Mouse (Mus musculus) forebrain, embryonic 16.5 days (tissue): ENCODE data around the gene Lgr4. TPM values are rescaled to one million over a fixed set of nuclear protein-coding genes. Genes with fewer than 3 reads are reported as not detected.

ENCODE experiments used
- ATAC-seq: fragments of 200-750 bp; cut with Nextera tagmentation; 2 replicates; pipeline ENCODE4 v1.8.0; 2017; ENCODE audit warnings: mild to moderate bottlenecking, moderate library complexity
- H3K27ac ChIP-seq: fragments of 300-500 bp; sonication (generic); 2 replicates; pipeline ENCODE4 v1.5.1; 2014; ENCODE audit warnings: low read length, control low read depth
- H3K27me3 ChIP-seq: fragments of 300-500 bp; sonication (generic); replicated peaks from 2 replicates; pipeline ENCODE4 v1.6.1; 2014; ENCODE audit warnings: low read length; ENCODE audit not compliant: control insufficient read depth, insufficient read depth
- H3K36me3 ChIP-seq: fragments of 300-500 bp; sonication (generic); 2 replicates; pipeline ENCODE4 v1.6.1; 2014; ENCODE audit not compliant: control insufficient read depth, insufficient read depth
- H3K4me1 ChIP-seq: fragments of 300-500 bp; sonication (generic); replicated peaks from 2 replicates; pipeline ENCODE4 v1.6.1; 2014; ENCODE audit warnings: low read length; ENCODE audit not compliant: control insufficient read depth, insufficient read depth
- H3K4me2 ChIP-seq: fragments of 300-500 bp; sonication (generic); 2 replicates; pipeline ENCODE4 v1.6.1; 2014; ENCODE audit warnings: mild to moderate bottlenecking, low read length, control low read depth
- H3K4me3 ChIP-seq: fragments of 300-500 bp; sonication (generic); replicated peaks from 2 replicates; pipeline ENCODE4 v1.5.1; 2014; ENCODE audit warnings: mild to moderate bottlenecking, low read length, control low read depth
- H3K9ac ChIP-seq: fragments of 300-500 bp; sonication (generic); replicated peaks from 2 replicates; pipeline ENCODE4 v1.6.1; 2014; ENCODE audit warnings: low read depth, low read length, control low read depth
- H3K9me3 ChIP-seq: fragments of 300-500 bp; sonication (generic); 2 replicates; pipeline ENCODE4 v1.6.1; 2016; ENCODE audit warnings: low read length; ENCODE audit not compliant: control insufficient read depth
- WGBS: fragments of 180-500 bp; shearing (Covaris S2); extraction: QIAGEN DNeasy Blood & Tissue Kit; methylation state at CpG from one replicate; pipeline ENCODE4 v1.1.7; 2014; 5-methylcytosine and 5-hydroxymethylcytosine counted together
- polyA plus RNA-seq: library from polyadenylated mRNA; unstranded; fragments of >200 nt; fragmentation: Nextera tagmentation; extraction: Ambion mirVana; gene quantifications from 2 replicates; pipeline ENCODE4 v1.2.1, GENCODE M21; 2015

Gene Lgr4
- polyA plus RNA-seq, 1 experiment from 2014 or later: 3.6 TPM

DNA sequence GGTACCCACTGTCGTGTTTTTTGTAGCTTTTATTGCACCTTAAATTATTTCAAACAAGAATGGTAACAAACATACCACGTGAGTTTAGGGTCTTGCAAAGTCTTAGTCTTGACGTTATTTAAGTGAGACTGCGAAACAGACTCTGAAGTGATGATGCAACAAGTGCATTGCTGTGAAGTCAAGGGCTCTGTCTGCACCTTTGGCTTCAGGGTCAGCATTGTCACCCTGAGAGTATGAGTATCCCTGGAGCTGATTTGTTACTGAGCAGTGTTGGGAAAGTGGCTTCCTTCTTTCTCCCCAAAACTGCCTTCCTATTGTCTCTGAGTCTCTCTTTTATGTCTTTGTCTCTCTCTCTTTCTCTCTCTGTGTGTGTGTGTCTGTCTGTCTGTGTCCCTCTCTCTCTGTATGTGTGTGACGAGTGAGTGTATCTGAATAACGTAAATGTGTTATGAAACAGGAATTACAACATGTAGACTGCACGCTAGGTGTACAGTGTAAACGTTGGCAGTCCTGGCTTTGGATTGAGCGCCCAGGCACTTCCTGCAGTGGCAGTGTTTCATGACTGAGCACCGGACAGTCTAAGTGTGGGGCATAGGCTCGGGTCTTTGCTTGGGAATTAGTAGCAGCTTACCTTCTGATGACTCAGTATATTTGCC lies 18.4 kb downstream of the Lgr4 start:
- no peaks in the 10 kb centered on the region for H3K36me3 ChIP-seq
- no peak overlapping the region for H3K4me3 ChIP-seq
- WGBS: 37% methylated on average over 11 of the region's 11 CpGs
- no peak for ATAC-seq
- no peaks in the 10 kb centered on the region for H3K4me1 ChIP-seq
- peaks cover 26% of the 10 kb centered on the region for H3K27me3 ChIP-seq
- no peak overlapping the region for H3K9ac ChIP-seq
- H3K9me3 ChIP-seq: no peaks in the 10 kb centered on the region
- no peak overlapping the region for H3K4me2 ChIP-seq
- H3K27ac ChIP-seq: no peak overlapping the region

DNA sequence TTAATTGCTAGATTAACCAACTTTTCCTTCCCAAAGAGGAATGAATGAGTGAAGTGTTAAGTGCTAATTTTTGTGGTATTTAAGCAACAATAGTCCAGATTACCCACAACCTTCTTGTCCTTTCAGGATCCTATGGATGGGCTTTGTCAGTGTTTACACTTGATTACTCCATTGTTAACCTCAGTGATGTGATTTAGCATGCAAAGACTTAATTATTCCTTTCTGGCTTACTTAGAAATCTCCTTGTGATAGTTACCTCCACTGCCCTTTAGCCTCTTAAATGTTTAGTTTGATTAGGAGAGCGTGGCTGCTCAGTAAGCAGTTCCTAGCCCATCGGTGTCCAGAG lies 18.9 kb downstream of the Lgr4 start:
- H3K27ac ChIP-seq: no peak overlapping the region
- peaks cover 26% of the 10 kb centered on the region for H3K27me3 ChIP-seq
- no peaks in the 10 kb centered on the region for H3K4me1 ChIP-seq
- no peak overlapping the region for H3K9ac ChIP-seq
- no peak for ATAC-seq
- H3K4me3 ChIP-seq: no peak overlapping the region
- no peaks in the 10 kb centered on the region for H3K36me3 ChIP-seq
- no peaks in the 10 kb centered on the region for H3K9me3 ChIP-seq
- H3K4me2 ChIP-seq: no peak overlapping the region
- 24% methylated on average over 2 of the region's 2 CpGs for WGBS

DNA sequence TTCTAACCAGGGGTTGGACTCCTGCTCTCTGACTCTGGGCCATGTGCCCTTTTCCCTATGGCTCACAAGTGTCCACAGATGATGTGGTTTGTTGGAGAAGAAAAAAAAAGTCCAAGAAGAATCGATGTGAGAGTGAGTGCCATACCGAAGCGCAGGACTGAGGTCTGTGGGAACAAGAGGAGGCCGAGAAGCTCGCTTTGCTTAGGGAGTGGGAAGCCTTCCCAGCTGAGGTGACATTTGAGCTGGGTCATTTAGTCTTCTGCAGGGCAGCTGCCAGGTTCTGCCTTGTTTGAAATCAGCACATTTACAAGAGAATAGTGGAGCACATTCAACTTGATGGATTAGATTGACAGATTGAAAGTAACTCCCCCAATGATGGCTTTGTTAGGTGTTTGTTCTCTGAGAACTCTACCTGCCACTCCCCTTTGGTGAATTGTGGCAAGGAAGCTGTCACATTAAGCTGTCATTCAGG lies 24.6 kb downstream of the Lgr4 start:
- H3K27me3 ChIP-seq: peaks cover 38% of the 10 kb centered on the region
- no peak overlapping the region for H3K9ac ChIP-seq
- peak; percentile 52 for ATAC-seq
- no peaks in the 10 kb centered on the region for H3K9me3 ChIP-seq
- peaks cover 13% of the 10 kb centered on the region for H3K4me1 ChIP-seq
- no peak overlapping the region for H3K4me3 ChIP-seq
- no peak overlapping the region for H3K27ac ChIP-seq
- no peaks in the 10 kb centered on the region for H3K36me3 ChIP-seq
- 6% methylated on average over 5 of the region's 5 CpGs for WGBS
- no peak overlapping the region for H3K4me2 ChIP-seq

DNA sequence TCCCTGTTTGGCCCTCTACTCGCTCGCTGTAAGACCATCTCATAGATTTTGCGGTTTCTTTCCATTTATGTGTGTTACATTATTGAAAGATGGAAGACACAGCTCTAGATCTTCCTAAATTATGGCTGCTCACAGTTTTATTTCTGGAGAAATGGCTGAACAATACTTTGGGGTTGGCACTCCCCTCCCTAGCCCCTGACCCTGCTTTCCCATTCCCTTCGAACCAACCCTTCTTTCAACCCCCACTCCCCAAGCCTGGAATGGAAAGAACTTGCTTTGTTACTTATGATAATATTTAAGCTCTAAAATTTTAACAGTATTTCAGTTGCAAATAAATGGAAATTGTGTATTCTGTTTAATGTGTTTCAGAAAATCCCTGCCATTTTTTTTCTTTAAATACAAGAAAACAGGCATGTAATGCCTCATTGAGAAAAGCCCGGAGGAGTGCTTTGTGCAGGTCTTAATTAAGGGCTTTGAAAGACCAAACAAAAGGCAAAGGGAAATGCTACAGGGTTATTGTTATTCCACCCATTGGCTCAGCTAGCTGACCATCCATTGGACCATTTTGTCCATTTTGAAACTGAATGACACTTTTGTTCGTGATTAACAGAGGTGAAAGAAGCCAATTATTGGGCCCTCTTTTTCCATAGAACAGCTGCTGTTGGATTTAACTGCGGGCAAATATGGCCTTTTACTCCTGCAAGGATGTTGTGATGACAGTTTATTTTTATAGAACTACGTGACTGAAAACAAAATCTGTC lies 25.5 kb downstream of the Lgr4 start:
- H3K9ac ChIP-seq: no peak overlapping the region
- 10% methylated on average over 8 of the region's 8 CpGs for WGBS
- peaks cover 13% of the 10 kb centered on the region for H3K4me1 ChIP-seq
- peak; percentile 87 for ATAC-seq
- H3K27ac ChIP-seq: no peak overlapping the region
- H3K4me2 ChIP-seq: no peak overlapping the region
- H3K27me3 ChIP-seq: peaks cover 44% of the 10 kb centered on the region
- H3K9me3 ChIP-seq: no peaks in the 10 kb centered on the region
- H3K4me3 ChIP-seq: no peak overlapping the region
- no peaks in the 10 kb centered on the region for H3K36me3 ChIP-seq

DNA sequence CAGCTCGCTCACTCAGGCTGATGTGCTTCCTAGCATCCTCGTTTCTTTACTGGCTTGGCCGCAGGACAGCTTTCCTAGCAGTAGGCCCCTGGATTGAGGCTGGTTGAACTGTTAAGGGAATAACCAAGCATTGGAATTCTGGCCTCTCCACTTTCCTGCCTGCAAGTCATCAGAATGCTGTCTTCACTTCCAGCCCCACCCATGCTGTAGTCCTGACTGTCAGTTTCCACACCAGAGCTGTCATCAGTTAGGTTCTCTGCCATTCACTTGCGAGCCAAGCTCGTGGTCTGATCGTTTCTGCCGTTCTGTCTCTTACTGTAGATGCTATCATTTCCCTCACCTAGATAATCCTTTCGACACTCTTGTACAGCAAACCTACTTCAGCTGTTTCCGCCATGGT lies 27.5 kb downstream of the Lgr4 start:
- H3K4me3 ChIP-seq: no peak overlapping the region
- 73% methylated on average over 9 of the region's 9 CpGs for WGBS
- H3K4me1 ChIP-seq: peaks cover 13% of the 10 kb centered on the region
- H3K4me2 ChIP-seq: no peak overlapping the region
- no peaks in the 10 kb centered on the region for H3K36me3 ChIP-seq
- H3K9ac ChIP-seq: no peak overlapping the region
- ATAC-seq: no peak
- no peak overlapping the region for H3K27ac ChIP-seq
- no peaks in the 10 kb centered on the region for H3K9me3 ChIP-seq
- peaks cover 54% of the 10 kb centered on the region for H3K27me3 ChIP-seq

DNA sequence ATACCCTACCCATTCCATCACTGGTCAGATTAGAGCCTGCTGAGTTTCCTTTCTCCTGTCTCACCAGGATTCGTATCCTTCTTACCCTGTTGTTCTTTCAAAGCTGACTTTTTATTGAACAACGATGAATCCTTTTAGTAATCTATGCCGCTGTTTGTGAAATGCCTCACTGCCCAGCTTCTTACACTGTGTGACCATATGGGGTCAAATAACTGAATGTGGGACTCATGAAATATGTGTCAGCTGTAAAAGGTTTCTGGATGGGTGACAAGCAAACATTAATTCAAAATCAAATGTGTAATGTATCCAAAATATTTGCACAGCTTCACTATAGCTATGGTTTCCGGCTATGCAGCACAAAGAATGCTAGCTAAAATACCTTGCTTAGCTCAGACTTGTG lies 28.1 kb downstream of the Lgr4 start:
- Histone ChIP-seq H3K9me3 (no peaks in the 10 kb centered on the region), H3K4me1 (peaks cover 13% of the 10 kb centered on the region), H3K27ac (no peak overlapping the region), H3K36me3 (no peaks in the 10 kb centered on the region), H3K4me3 (no peak overlapping the region), H3K4me2 (no peak overlapping the region), H3K9ac (no peak overlapping the region), H3K27me3 (peaks cover 59% of the 10 kb centered on the region)
- 74% methylated on average over 4 of the region's 4 CpGs for WGBS
- no peak for ATAC-seq

DNA sequence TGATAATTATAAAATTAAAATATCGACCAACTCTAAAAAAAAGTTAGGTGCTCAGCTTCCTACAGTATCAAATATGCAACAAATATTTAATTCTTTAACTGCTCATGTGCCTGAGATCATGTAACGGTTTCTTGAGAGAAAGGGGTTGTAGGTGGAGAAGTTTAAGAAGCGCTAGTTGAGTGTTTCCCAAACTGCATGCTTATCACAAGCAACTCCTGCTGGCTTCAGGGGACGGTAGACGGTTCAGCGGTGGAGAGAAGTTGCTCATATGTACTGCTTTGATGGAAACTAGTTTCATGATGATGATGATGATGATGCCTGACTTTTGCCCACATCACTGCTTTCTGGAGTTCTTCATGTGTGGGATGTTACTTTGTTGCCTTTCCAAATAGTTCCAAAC lies 29.0 kb downstream of the Lgr4 start:
- Histone ChIP-seq H3K27ac (no peak overlapping the region), H3K9ac (no peak overlapping the region), H3K4me3 (no peak overlapping the region), H3K9me3 (no peaks in the 10 kb centered on the region), H3K27me3 (peaks cover 65% of the 10 kb centered on the region), H3K36me3 (no peaks in the 10 kb centered on the region), H3K4me1 (peaks cover 13% of the 10 kb centered on the region), H3K4me2 (no peak overlapping the region)
- WGBS: 93% methylated on average over 6 of the region's 6 CpGs
- ATAC-seq: no peak

DNA sequence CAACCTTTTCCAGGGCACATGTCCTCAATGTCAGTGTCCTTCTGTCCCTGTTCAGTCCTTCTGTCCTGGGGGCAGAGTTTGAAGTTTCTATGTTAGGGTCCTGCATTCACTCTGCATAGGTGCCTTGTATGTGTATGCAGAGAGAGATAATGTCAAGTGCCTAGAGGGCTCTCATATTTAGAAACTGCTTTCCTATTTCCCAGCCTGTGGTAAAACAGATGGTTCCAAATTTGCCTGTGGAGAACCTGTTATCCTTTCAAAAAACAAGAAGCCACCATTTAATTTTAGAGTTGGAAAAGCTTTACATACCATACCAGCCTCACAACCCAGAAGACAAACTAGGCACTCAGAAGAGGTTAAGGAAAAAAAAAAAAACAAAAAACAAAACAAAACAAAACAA lies 32.1 kb downstream of the Lgr4 start:
- H3K4me1 ChIP-seq: peaks cover 3% of the 10 kb centered on the region; the same call in 1 of the 2 replicates
- H3K27me3 ChIP-seq: peaks cover 71% of the 10 kb centered on the region
- H3K27ac ChIP-seq: no peak overlapping the region
- H3K36me3 ChIP-seq: no peaks in the 10 kb centered on the region
- no peak overlapping the region for H3K4me2 ChIP-seq
- H3K9me3 ChIP-seq: no peaks in the 10 kb centered on the region
- H3K4me3 ChIP-seq: no peak overlapping the region
- no peak for ATAC-seq
- no peak overlapping the region for H3K9ac ChIP-seq

DNA sequence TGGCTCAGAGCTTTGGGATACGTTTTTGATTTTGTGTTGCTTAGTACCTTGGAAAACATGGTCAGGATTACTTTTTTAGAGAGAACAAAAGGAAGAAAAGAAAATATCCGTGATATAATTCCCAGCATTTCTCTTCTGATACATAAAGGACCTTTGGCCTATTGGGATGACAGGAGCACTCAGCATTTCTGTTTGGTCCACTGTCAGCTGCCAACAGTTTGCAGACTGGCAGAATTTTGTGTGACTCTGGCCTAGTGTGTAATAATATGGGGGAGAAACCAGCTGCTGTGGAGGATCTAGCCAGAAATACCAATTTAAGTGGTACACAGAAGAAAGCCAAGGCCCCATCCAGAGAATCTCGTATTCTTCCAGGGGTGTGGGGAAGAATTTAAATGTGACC lies 32.9 kb downstream of the Lgr4 start:
- Histone ChIP-seq H3K4me2 (no peak overlapping the region), H3K4me1 (peaks cover 3% of the 10 kb centered on the region), H3K27ac (no peak overlapping the region), H3K9me3 (no peaks in the 10 kb centered on the region), H3K27me3 (peaks cover 72% of the 10 kb centered on the region), H3K4me3 (no peak overlapping the region), H3K9ac (no peak overlapping the region), H3K36me3 (no peaks in the 10 kb centered on the region)
- 72% methylated on average over 3 of the region's 3 CpGs for whole genome bisulfite sequencing
- ATAC-seq: no peak
